Mouse (Mus musculus): Measurements from ENCODE around the gene Hsd17b1.

GRCm38 (mm10) chr11:101086323-101086674 lies 8.1 kb downstream of the Hsd17b1 start:
- no peak for TF ChIP-seq CTCF (IDR thresholded peaks at IDR 0.05; ENCODE audit: control insufficient read depth, insufficient read depth, insufficient read length)
- TF ChIP-seq MYOG (IDR thresholded peaks at IDR 0.05; ENCODE audit: control insufficient read depth, extremely low read depth, insufficient read length) = no peak
- TF ChIP-seq USF1 (IDR thresholded peaks at IDR 0.05; ENCODE audit: low read depth) = no peak
- no peak for TF ChIP-seq CEBPB (IDR thresholded peaks at IDR 0.05; ENCODE audit: low read depth)
- TF ChIP-seq FOSL1 (IDR thresholded peaks at IDR 0.05; ENCODE audit: insufficient read depth, low read length, poor library complexity, severe bottlenecking) = no peak
- TF ChIP-seq MAX (IDR thresholded peaks at IDR 0.05) = no peak
- no peak for TF ChIP-seq MYOD1 (IDR thresholded peaks at IDR 0.05; ENCODE audit: control insufficient read depth, insufficient read length, low read depth)
